Mouse (Mus musculus): Measurements from ENCODE around the gene C87436. TPM values are rescaled to one million over a fixed set of nuclear protein-coding genes. Genes with fewer than 3 reads are reported as not detected.

Gene C87436
- total and polyA plus RNA-seq, 3 experiments, result 5.2 to 8.7 (median 8.1) TPM

GRCm38 (mm10) chr6:86439119-86439496, 934 bp downstream of the C87436 start:
- H3K4me2 ChIP-seq (ENCODE audit: insufficient read depth, low read depth, poor library complexity, severe bottlenecking), result peak overlapping the region; percentile 82
- in situ Hi-C loops (cut with MboI; ENCODE audit: low pct_ligation_motif_present, low pct_unique_long_range_greater_than_20kb, low sequenced_read_pairs) (loop anchor here (10.0 kb wide), 1 partner anchor 236 kb away; no protein-coding TSS in a partner anchor), dilution Hi-C loops (cut with MboI; ENCODE audit: extremely low pct_ligation_motif_present, extremely low pct_unique_long_range_greater_than_20kb, low sequenced_read_pairs) (no loop called here)
- peaks cover 2 to 23% of the 10 kb centered on the region in 2 experiments; a peak in 3 of 4 replicates for H3K4me1 ChIP-seq (ENCODE audit: control insufficient read depth in 1 of 2, insufficient read depth in 2 of 2)
- H3K27me3 ChIP-seq (replicated peaks), result no peaks in the 10 kb centered on the region
- H3K4me3 ChIP-seq (replicated peaks in 1 of 3; ENCODE audit: low read depth in 2 of 3, low read length in 2 of 3, poor library complexity in 1 of 3), result peak overlapping the region; percentile 72 to 92 (median 88)
- DNase-seq (ENCODE audit: extremely low read depth), result peak; percentile 24
- no peak for TF ChIP-seq PAX5 (IDR thresholded peaks at IDR 0.05; ENCODE audit: low read length)
- TF ChIP-seq ZC3H11A (IDR thresholded peaks at IDR 0.05; ENCODE audit: low read depth, low read length), result no peak
- no peak for TF ChIP-seq E2F4 (IDR thresholded peaks at IDR 0.05; ENCODE audit: insufficient replicate concordance, low read depth, low read length)
- no peak for TF ChIP-seq HCFC1 (IDR thresholded peaks at IDR 0.05; ENCODE audit: low read depth, low read length)
- TF ChIP-seq ZNF384 (IDR thresholded peaks at IDR 0.05; ENCODE audit: low read depth, low read length), result 0 out of 2 replicates have a peak, but pooled peaks have one; percentile 20
- no peak for TF ChIP-seq KAT2A (IDR thresholded peaks at IDR 0.05; ENCODE audit: insufficient replicate concordance, low read length)
- no peak for TF ChIP-seq MAX (IDR thresholded peaks at IDR 0.05; ENCODE audit: low read length)
- TF ChIP-seq POLR2A (IDR thresholded peaks at IDR 0.05; ENCODE audit: low read depth, low read length), result no peak
- no peaks in the 10 kb centered on the region; the same call in 1 of the 2 replicates for H3K79me2 ChIP-seq (replicated peaks; ENCODE audit: control insufficient read depth, extremely low read depth, insufficient read depth, poor library complexity, severe bottlenecking)
- peak overlapping the region; percentile 88 for H3K9ac ChIP-seq (ENCODE audit: insufficient read depth, low read depth)
- H3K9me3 ChIP-seq (replicated peaks; ENCODE audit: low read length), result no peaks in the 10 kb centered on the region
- H3K27ac ChIP-seq (ENCODE audit: insufficient read depth, low read depth), result peak overlapping the region; percentile 82
- peaks cover 10 to 47% of the 10 kb centered on the region in 2 experiments for H3K36me3 ChIP-seq (replicated peaks in 1 of 2; ENCODE audit: control insufficient read depth in 1 of 2, insufficient read depth in 1 of 2, low read length in 1 of 2)

GRCm38 (mm10) chr6:86439531-86439930, 1.4 kb downstream of the C87436 start:
- Histone ChIP-seq H3K36me3 (replicated peaks in 1 of 2; ENCODE audit: control insufficient read depth in 1 of 2, insufficient read depth in 1 of 2, low read length in 1 of 2) (peaks cover 13 to 47% of the 10 kb centered on the region in 2 experiments), H3K9ac (ENCODE audit: insufficient read depth, low read depth) (peak overlapping the region; percentile 88), H3K27ac (ENCODE audit: insufficient read depth, low read depth) (no peak overlapping the region), H3K4me1 (ENCODE audit: control insufficient read depth in 1 of 2, insufficient read depth in 2 of 2) (peaks cover 2 to 23% of the 10 kb centered on the region in 2 experiments; a peak in 3 of 4 replicates), H3K9me3 (replicated peaks; ENCODE audit: low read length) (no peaks in the 10 kb centered on the region), H3K27me3 (replicated peaks) (no peaks in the 10 kb centered on the region), H3K79me2 (replicated peaks; ENCODE audit: control insufficient read depth, extremely low read depth, insufficient read depth, poor library complexity, severe bottlenecking) (no peaks in the 10 kb centered on the region; the same call in 1 of the 2 replicates), H3K4me3 (replicated peaks in 1 of 3; ENCODE audit: low read depth in 2 of 3, low read length in 2 of 3, poor library complexity in 1 of 3) (peak overlapping the region; percentile 72 to 92 (median 88)), H3K4me2 (ENCODE audit: insufficient read depth, low read depth, poor library complexity, severe bottlenecking) (peak overlapping the region; percentile 82)
- peak; percentile 17 for DNase-seq (ENCODE audit: extremely low read depth)
- dilution Hi-C loops (cut with MboI; ENCODE audit: extremely low pct_ligation_motif_present, extremely low pct_unique_long_range_greater_than_20kb, low sequenced_read_pairs) (no loop called here), in situ Hi-C loops (cut with MboI; ENCODE audit: low pct_ligation_motif_present, low pct_unique_long_range_greater_than_20kb, low sequenced_read_pairs) (loop anchor here (10.0 kb wide), 1 partner anchor 235 kb away; no protein-coding TSS in a partner anchor)
- TF ChIP-seq USF1 (IDR thresholded peaks at IDR 0.05; ENCODE audit: low read depth, low read length), result no peak
- TF ChIP-seq SIN3A (IDR thresholded peaks at IDR 0.05; ENCODE audit: low read length), result no peak
- TF ChIP-seq IRF4 (IDR thresholded peaks at IDR 0.05; ENCODE audit: low read depth, low read length), result no peak
- TF ChIP-seq BHLHE40 (IDR thresholded peaks at IDR 0.05; ENCODE audit: low read depth, low read length), result no peak
- TF ChIP-seq JUND (conservative IDR thresholded peaks at IDR 0.05; ENCODE audit: low read depth, low read length), result no peak
- TF ChIP-seq NRF1 (IDR thresholded peaks at IDR 0.05; ENCODE audit: low read depth, low read length), result no peak
- TF ChIP-seq MAZ (IDR thresholded peaks at IDR 0.05; ENCODE audit: low read depth, low read length), result no peak
- TF ChIP-seq ETS1 (conservative IDR thresholded peaks at IDR 0.05; ENCODE audit: low read depth, low read length), result no peak
- TF ChIP-seq PAX5 (IDR thresholded peaks at IDR 0.05; ENCODE audit: low read length), result no peak
- TF ChIP-seq ZC3H11A (IDR thresholded peaks at IDR 0.05; ENCODE audit: low read depth, low read length), result no peak
- no peak for TF ChIP-seq CHD1 (IDR thresholded peaks at IDR 0.05; ENCODE audit: low read depth, low read length)
